Mouse (Mus musculus) testis, adult 2 months (tissue): Measurements from ENCODE around the gene Tmem80. TPM values are rescaled to one million over a fixed set of nuclear protein-coding genes. Genes with fewer than 3 reads are reported as not detected.
A peak's percentile ranks its signal among the peaks of the same experiment; 100 is the strongest.

Experiments
- H3K27ac ChIP-seq: fragments of 200-500 bp; 2 replicates; pipeline ENCODE4 v1.5.1; 2012; ENCODE audit warnings: low read depth, low read length; ENCODE audit not compliant: control insufficient read depth, insufficient read depth
- H3K27me3 ChIP-seq: fragments of 200-500 bp; 2 replicates; pipeline ENCODE4 v1.6.1; 2012; ENCODE audit warnings: mild to moderate bottlenecking, low read length, moderate library complexity; ENCODE audit not compliant: control insufficient read depth, insufficient read depth
- H3K36me3 ChIP-seq: fragments of 200-500 bp; 2 replicates; pipeline ENCODE4 v1.6.1; 2012; ENCODE audit warnings: mild to moderate bottlenecking, low read length; ENCODE audit not compliant: control insufficient read depth, insufficient read depth
- H3K4me1 ChIP-seq: fragments of 200-500 bp; 2 replicates; pipeline ENCODE4 v1.6.1; 2012; ENCODE audit warnings: low read length; ENCODE audit not compliant: control insufficient read depth, insufficient read depth
- H3K4me3 ChIP-seq: fragments of 200-500 bp; 2 replicates; pipeline ENCODE4 v1.5.1; 2012; ENCODE audit warnings: low read depth, mild to moderate bottlenecking, low read length, moderate library complexity, mixed read lengths; ENCODE audit not compliant: control insufficient read depth
- CTCF ChIP-seq: fragments of 200-500 bp; IDR thresholded peaks from 2 replicates; pipeline ENCODE4 v1.5.1; 2012; ENCODE audit warnings: low read depth, mild to moderate bottlenecking, inconsistent platforms, low read length, moderate library complexity; ENCODE audit not compliant: control insufficient read depth, insufficient read depth, insufficient replicate concordance
- POLR2A ChIP-seq: fragments of 200-500 bp; IDR thresholded peaks from 2 replicates; pipeline ENCODE4 v1.6.1; 2012; ENCODE audit warnings: low read depth, mild to moderate bottlenecking, inconsistent platforms, low read length, moderate library complexity; ENCODE audit not compliant: control insufficient read depth
- polyA plus RNA-seq: library from polyadenylated mRNA; depleted of rRNA; stranded (reverse); fragments of >200 nt; gene quantifications from 2 replicates; pipeline ENCODE4 v1.2.3, GENCODE M21; 2012

The Tmem80 gene
- polyA plus RNA-seq, 1 experiment, result 42.3 TPM

DNA sequence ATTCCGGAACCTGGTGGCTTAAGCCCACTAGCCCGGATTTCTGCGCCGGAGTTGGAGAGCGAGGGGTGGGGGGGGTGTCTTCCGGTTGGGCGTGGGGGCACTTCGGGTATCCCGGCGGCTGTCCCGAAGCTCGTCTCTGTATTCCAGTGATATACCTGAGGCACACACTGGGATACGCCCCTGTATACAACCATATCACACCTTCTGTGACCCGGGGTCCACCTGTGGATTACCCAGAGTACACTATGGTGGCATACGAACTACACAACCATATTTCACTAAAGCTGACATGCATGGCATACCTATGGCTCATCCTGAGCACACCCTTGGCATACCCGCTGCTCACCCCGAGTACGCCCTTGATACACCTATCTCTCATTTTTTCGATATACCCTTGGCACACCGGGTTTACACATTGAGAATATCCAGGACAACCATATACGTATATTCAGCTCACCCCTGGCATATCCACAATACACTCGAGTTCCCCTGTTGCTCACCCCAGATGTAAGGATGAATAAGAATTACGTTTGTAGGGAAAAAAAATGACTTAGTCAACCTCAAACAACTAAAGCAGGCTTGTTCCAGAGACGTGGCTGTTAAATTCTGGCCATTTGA lies 943 bp downstream of the Tmem80 start:
- Histone ChIP-seq H3K27me3 (no peaks in the 10 kb centered on the region), H3K36me3 (no peaks in the 10 kb centered on the region), H3K4me1 (peaks cover 8% of the 10 kb centered on the region), H3K27ac (peak overlapping the region; percentile 98), H3K4me3 (peak overlapping the region; percentile 95)
- no peak for TF ChIP-seq CTCF
- no peak for TF ChIP-seq POLR2A

DNA sequence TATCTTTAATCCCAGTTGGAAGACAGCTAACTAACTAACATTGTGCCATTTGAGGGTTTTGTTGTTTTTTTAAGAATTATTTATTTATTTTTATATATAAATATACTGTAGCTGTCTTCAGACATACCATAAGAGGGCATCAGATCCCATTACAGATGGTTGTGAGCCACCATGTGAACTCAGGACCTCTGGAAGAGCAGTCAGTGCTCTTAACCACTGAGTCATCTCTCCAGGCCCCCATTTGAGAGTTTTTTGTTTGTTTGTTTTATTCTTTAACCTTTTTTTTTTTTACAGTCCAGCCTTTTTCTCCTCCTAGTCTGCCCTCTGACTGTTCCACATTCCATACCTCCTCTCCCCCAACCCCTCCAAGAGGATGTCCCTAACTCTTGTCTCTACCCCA lies 3.2 kb downstream of the Tmem80 start:
- Histone ChIP-seq H3K27ac (no peak overlapping the region), H3K36me3 (no peaks in the 10 kb centered on the region), H3K27me3 (no peaks in the 10 kb centered on the region), H3K4me3 (no peak overlapping the region), H3K4me1 (peaks cover 8% of the 10 kb centered on the region)
- TF ChIP-seq POLR2A (no peak), CTCF (no peak)

DNA sequence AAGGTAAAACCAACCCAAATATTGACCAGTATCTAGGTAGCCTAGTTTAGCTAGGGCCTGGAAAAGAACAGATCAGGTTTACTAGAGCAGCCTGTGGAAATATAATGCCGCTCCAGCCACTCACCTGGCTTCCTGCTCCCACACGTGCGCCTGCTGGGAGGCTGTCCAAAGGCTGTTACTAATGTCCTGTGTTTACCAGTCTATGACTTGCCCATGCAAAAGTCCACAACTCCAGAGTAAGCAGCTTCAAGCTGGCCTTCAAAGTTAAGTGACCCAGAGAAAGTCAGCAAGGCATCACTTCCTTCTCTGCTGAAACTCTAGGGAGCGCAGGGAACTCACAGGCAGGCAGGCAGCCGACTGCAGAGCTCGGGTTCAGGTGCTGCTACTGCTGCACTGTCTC lies 4.5 kb downstream of the Tmem80 start:
- TF ChIP-seq POLR2A, result no peak
- H3K4me1 ChIP-seq, result peaks cover 4% of the 10 kb centered on the region
- no peak overlapping the region for H3K27ac ChIP-seq
- H3K4me3 ChIP-seq, result no peak overlapping the region
- H3K27me3 ChIP-seq, result no peaks in the 10 kb centered on the region
- H3K36me3 ChIP-seq, result no peaks in the 10 kb centered on the region

DNA sequence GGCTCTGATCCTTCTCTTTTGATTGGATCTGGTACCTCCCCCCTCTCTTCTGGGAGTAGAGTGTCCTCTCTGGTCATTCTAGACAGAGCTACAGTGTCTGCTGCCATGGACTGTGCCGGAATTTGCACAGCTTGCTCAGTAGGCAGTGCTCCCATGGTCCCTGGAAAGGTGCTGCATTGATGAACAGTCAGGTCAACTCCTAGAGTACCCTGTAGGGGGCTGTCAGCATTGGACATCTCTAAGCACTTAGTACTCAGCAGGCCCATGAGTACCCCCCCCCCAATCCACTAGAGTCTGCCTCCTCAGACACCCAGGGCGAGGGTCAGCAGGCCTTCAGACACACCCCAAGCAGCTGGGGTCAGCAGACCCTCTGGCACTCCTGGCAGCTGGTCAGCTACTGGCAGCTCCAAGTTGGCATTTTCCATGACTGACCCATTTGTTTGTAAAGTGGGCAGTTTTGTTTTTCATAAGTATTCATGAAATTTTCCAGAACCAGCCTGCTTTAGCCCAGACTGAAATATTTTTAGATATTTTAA lies 7.6 kb downstream of the Tmem80 start:
- H3K4me3 ChIP-seq, result no peak overlapping the region
- TF ChIP-seq POLR2A (no peak), CTCF (no peak)
- no peaks in the 10 kb centered on the region for H3K36me3 ChIP-seq
- H3K4me1 ChIP-seq, result peaks cover 12% of the 10 kb centered on the region
- no peaks in the 10 kb centered on the region for H3K27me3 ChIP-seq
- H3K27ac ChIP-seq, result no peak overlapping the region

DNA sequence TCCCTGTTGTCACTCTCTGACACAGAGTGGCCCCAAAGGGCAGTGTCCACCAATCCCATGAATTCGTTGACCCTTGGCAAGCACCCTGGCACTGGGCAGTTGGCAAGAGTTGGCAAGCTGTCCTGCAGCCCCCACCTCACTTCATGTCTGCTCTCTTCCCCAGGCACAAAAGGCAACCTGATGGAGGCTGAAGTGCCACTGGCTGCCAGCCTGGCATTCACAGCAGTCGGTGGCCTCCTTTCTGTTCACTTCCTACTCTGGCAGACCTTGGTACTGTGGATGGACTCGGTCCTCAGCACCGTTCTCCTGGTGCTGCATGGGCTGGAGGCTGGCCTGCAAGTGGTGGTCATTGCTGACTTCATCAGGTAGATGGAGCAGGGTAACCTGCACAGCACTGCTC lies 8.1 kb downstream of the Tmem80 start:
- Histone ChIP-seq H3K4me1 (peaks cover 12% of the 10 kb centered on the region), H3K36me3 (no peaks in the 10 kb centered on the region), H3K4me3 (no peak overlapping the region), H3K27ac (no peak overlapping the region), H3K27me3 (no peaks in the 10 kb centered on the region)
- TF ChIP-seq CTCF (no peak), POLR2A (no peak)

DNA sequence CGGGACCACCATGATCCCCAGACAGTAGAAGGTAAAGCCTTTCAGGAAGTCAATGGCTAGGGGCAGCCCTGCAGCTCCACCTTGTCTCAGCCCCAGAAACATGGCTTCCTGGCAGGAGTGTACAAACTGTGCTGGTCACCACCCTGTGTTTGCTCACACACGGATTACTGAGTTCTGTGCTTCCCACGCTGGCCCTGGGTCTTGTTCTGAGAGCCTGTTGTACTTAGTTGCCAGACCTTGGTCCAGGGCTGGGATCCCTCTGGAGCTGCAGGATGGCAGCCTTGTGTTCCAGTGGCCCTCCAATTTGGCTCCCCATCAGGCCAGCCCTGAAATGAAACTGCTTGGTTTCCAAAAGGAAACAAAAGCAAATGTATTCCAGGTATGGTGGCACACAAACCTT lies 8.8 kb downstream of the Tmem80 start:
- no peaks in the 10 kb centered on the region for H3K27me3 ChIP-seq

DNA sequence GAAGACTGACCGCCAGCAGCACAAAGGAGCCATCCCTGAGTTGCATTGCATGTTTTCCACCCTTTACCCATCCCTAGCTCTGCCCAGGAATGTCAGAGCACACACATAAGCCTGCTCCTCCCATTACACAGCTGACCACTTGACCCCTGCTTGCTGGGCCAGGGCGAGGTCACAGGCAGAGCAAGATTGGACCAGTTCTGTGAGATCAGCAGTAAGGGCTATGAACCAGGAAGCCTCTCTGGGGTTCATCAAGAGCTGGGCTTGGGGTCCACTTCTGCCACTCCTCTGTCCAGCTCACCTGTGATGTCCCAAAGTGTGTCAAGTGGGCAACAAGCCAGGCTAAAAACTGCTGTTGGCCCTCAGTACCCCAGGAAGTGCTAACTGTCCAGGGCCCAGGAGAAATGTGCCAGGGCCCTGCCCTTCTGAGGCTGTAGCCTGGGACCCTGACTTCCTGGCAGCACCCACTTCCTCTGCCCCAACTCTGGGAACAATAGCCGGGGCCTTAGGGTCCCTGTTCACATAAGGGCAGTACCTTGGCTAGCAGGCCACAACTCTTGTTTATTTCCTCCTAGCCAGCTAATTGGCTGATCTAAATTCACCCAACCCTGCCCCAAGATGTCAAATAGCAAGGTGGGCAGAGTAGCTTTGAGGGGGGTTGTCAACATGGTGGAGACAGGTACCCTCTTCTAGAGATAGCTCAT lies 10.3 kb downstream of the Tmem80 start:
- Histone ChIP-seq H3K27me3 (no peaks in the 10 kb centered on the region), H3K4me3 (no peak overlapping the region), H3K36me3 (no peaks in the 10 kb centered on the region), H3K27ac (no peak overlapping the region), H3K4me1 (peaks cover 12% of the 10 kb centered on the region)
- TF ChIP-seq CTCF (no peak), POLR2A (no peak)

More for the DNA sequence above, 8.8 kb downstream of the Tmem80 start:
- Histone ChIP-seq H3K4me1 (peaks cover 12% of the 10 kb centered on the region), H3K36me3 (no peaks in the 10 kb centered on the region), H3K4me3 (no peak overlapping the region), H3K27ac (no peak overlapping the region)
- TF ChIP-seq POLR2A, result no peak
- TF ChIP-seq CTCF, result no peak
